Mouse (Mus musculus) induced T-regulatory cell, adult 2 months (primary cell): ENCODE measurements at regions not wholly inside any gene's neighbourhood (a gene's known extent, or its start where the extent isn't known, plus 50 kb on each side); places are given as distances from the start of the nearest gene placed in this dataset.
"Not testable (repeated sequence)": the region's sequence is repeated elsewhere in the genome, so short reads cannot be mapped to it uniquely, and the experiment has no call there.

Experiments used
- DNase-seq: peaks from one replicate; pipeline ENCODE4 v3.0.0-alpha.2; 2012; ENCODE audit warnings: low read depth

- no peak for DNase-seq
These were observed 605.8 kb upstream of the Slc35b3 start for GRCm38 (mm10) chr13:39566491-39566890.

- DNase-seq = no peak
These were observed 577.2 kb upstream of the Slc35b3 start for GRCm38 (mm10) chr13:39537724-39538440.

- no peak for DNase-seq
These were observed 565.8 kb upstream of the Slc35b3 start for GRCm38 (mm10) chr13:39526469-39526868.

GRCm38 (mm10) chr13:39523856-39524301 is 563.2 kb upstream of the Slc35b3 start:
- DNase-seq = no peak

GRCm38 (mm10) chr13:39523246-39523850 is 562.7 kb upstream of the Slc35b3 start:
- no peak for DNase-seq

- no peak for DNase-seq
These were observed 560.2 kb upstream of the Slc35b3 start for GRCm38 (mm10) chr13:39520846-39521245.

- DNase-seq = no peak
These were observed 555.4 kb upstream of the Slc35b3 start for GRCm38 (mm10) chr13:39516106-39516505.

- no peak for DNase-seq
These were observed 529.1 kb upstream of the Slc35b3 start for GRCm38 (mm10) chr13:39489806-39490205.

- no peak for DNase-seq
These were observed 511.9 kb upstream of the Slc35b3 start for GRCm38 (mm10) chr13:39472621-39473020.

- no peak for DNase-seq
These were observed 481.1 kb upstream of the Slc35b3 start for GRCm38 (mm10) chr13:39441799-39442198.

GRCm38 (mm10) chr13:39440907-39441306 is 480.2 kb upstream of the Slc35b3 start:
- DNase-seq = peak; percentile 13

- DNase-seq = no peak
These were observed 479.7 kb upstream of the Slc35b3 start for GRCm38 (mm10) chr13:39440336-39440735.

- DNase-seq = no peak
These were observed 467.3 kb upstream of the Slc35b3 start for GRCm38 (mm10) chr13:39427996-39428395.

GRCm38 (mm10) chr13:39425944-39426343 is 465.3 kb upstream of the Slc35b3 start:
- no peak for DNase-seq

GRCm38 (mm10) chr13:39418127-39418526 is 457.5 kb upstream of the Slc35b3 start:
- DNase-seq = no peak

- DNase-seq = no peak
These were observed 451.0 kb upstream of the Slc35b3 start for GRCm38 (mm10) chr13:39411471-39412251.

- DNase-seq = no peak
These were observed 431.9 kb upstream of the Slc35b3 start for GRCm38 (mm10) chr13:39392589-39392988.

GRCm38 (mm10) chr13:39392151-39392550 is 431.5 kb upstream of the Slc35b3 start:
- DNase-seq = not testable (repeated sequence)

- DNase-seq = no peak
These were observed 416.0 kb upstream of the Slc35b3 start for GRCm38 (mm10) chr13:39376677-39377076.

- no peak for DNase-seq
These were observed 415.6 kb upstream of the Slc35b3 start for GRCm38 (mm10) chr13:39376269-39376668.

GRCm38 (mm10) chr13:39372565-39372964 is 411.9 kb upstream of the Slc35b3 start:
- no peak for DNase-seq

GRCm38 (mm10) chr13:39363637-39364036 is 403.0 kb upstream of the Slc35b3 start:
- DNase-seq = no peak

- no peak for DNase-seq
These were observed 401.9 kb upstream of the Slc35b3 start for GRCm38 (mm10) chr13:39362536-39362935.
